In genomic region chr10:81191342-81191982, GRCm38 (mm10) we compare ENCODE assay signal across 8 mouse cellular contexts. TPM values are rescaled to one million over a fixed set of nuclear protein-coding genes. Genes with fewer than 3 reads are reported as not detected.
A peak's percentile ranks its signal among the peaks of the same experiment; 100 is the strongest.
DNase-seq lines count a peak whose midpoint lies in the region; ATAC-seq and TF ChIP-seq lines count a peak whose summit lies in the region.

No protein-coding gene starts in this region.

- no peak overlapping the region for H3K9ac ChIP-seq in forebrain, embryonic 12.5 days
- no peak overlapping the region for H3K9ac ChIP-seq in intestine, embryonic 15.5 days

- whole genome bisulfite sequencing in forebrain, embryonic 12.5 days, result 89% methylated on average over 18 of the region's 18 CpGs
- WGBS in intestine, embryonic 15.5 days, result 88% methylated on average over 18 of the region's 18 CpGs

- intact Hi-C loops in left cerebral cortex, adult 2 months (cut with DNase I), result loop anchor here (5.0 kb wide), 1 partner anchor 76 kb away; the partner anchor contains the start of genes Apba3 and Mrpl54
- intact Hi-C loops in left cerebral cortex, postnatal 14 days (cut with DNase I), result loop anchor here (10.0 kb wide), 1 partner anchor 253 kb away; no protein-coding TSS in a partner anchor

- peaks cover 38% of the 10 kb centered on the region for H3K27me3 ChIP-seq in forebrain, embryonic 12.5 days
- H3K27me3 ChIP-seq in intestine, embryonic 15.5 days (replicated peaks), result peaks cover 16% of the 10 kb centered on the region

- no peak overlapping the region for H3K4me3 ChIP-seq in left cerebral cortex, adult 2 months
- H3K4me3 ChIP-seq in forebrain, embryonic 12.5 days (replicated peaks), result no peak overlapping the region
- H3K4me3 ChIP-seq in intestine, embryonic 15.5 days (replicated peaks), result no peak overlapping the region

- H3K9me3 ChIP-seq in forebrain, embryonic 12.5 days, result no peaks in the 10 kb centered on the region
- H3K9me3 ChIP-seq in intestine, embryonic 15.5 days, result no peaks in the 10 kb centered on the region

- ATAC-seq in forebrain, embryonic 12.5 days (ENCODE audit: low FRiP score), result no peak
- ATAC-seq in intestine, embryonic 15.5 days, result no peak
- peak; percentile 15 for ATAC-seq in megakaryocyte progenitor cell, adult 5-6 weeks (replicated peaks; ENCODE audit: poor library complexity)

- H3K4me2 ChIP-seq in forebrain, embryonic 12.5 days, result peak overlapping the region; percentile 96; the same call in 1 of the 2 replicates
- H3K4me2 ChIP-seq in intestine, embryonic 15.5 days (replicated peaks), result peak overlapping the region; percentile 91

- TF ChIP-seq CTCF in left cerebral cortex, adult 2 months (IDR thresholded peaks at IDR 0.05), result no peak

- DNase-seq in left cerebral cortex, adult 2 months (ENCODE audit: extremely low spot score in 1 of 2, low spot score in 2 of 2), result no peak
- no peak for DNase-seq in left cerebral cortex, postnatal 14 days (ENCODE audit: low spot score in 2 of 2)
- DNase-seq in right cerebral cortex, postnatal 14 days, result no peak
- no peak for DNase-seq in thymus, postnatal 14 days
- DNase-seq in urinary bladder, adult 2 months (ENCODE audit: low spot score), result no peak

- peaks cover 26% of the 10 kb centered on the region for H3K36me3 ChIP-seq in forebrain, embryonic 12.5 days (replicated peaks)
- H3K36me3 ChIP-seq in intestine, embryonic 15.5 days, result peaks cover 15% of the 10 kb centered on the region; the same call in 1 of the 2 replicates

- peak overlapping the region; percentile 94 for H3K27ac ChIP-seq in left cerebral cortex, adult 2 months
- no peak overlapping the region for H3K27ac ChIP-seq in forebrain, embryonic 12.5 days
- peak overlapping the region; percentile 37; the same call in 1 of the 2 replicates for H3K27ac ChIP-seq in intestine, embryonic 15.5 days

- H3K4me1 ChIP-seq in forebrain, embryonic 12.5 days, result peaks cover 24% of the 10 kb centered on the region
- H3K4me1 ChIP-seq in intestine, embryonic 15.5 days (replicated peaks), result peaks cover 25% of the 10 kb centered on the region

RNA-seq across cellular contexts. Expression of gene 4930442H23Rik, which starts 7.8 kb away (rescaled TPM):
- total RNA-seq in left cerebral cortex, adult 2 months (2021), result not detected
- total RNA-seq in left cerebral cortex, postnatal 14 days (2021), result not detected
- polyA plus RNA-seq in forebrain, embryonic 12.5 days (2016; fragmentation: Nextera tagmentation; extraction: Ambion mirVana), result not detected in 2 replicates
- polyA plus RNA-seq in intestine, embryonic 15.5 days (2015; fragmentation: Nextera tagmentation; extraction: Ambion mirVana), result 0.13 and 0.15 TPM in 2 replicates
- not detected in 2 replicates for total RNA-seq in megakaryocyte progenitor cell, adult 5-6 weeks (2015)
- total RNA-seq in megakaryocyte progenitor cell, adult 5-6 weeks (2017), result not detected in 2 replicates
- not detected in 2 replicates for polyA plus RNA-seq in urinary bladder, adult 2 months (2012; rRNA removed)

RNA-seq across cellular contexts. Expression of gene Dapk3, which starts 8.7 kb away (rescaled TPM):
- 10 to 100 TPM; 74.6 to 89.4 TPM for total RNA-seq in left cerebral cortex, adult 2 months (2021)
- total RNA-seq in left cerebral cortex, postnatal 14 days (2021), result 10 to 100 TPM; 72.2 to 73.3 TPM
- 62.8 and 67.4 TPM in 2 replicates for polyA plus RNA-seq in forebrain, embryonic 12.5 days (2016; fragmentation: Nextera tagmentation; extraction: Ambion mirVana)
- polyA plus RNA-seq in intestine, embryonic 15.5 days (2015; fragmentation: Nextera tagmentation; extraction: Ambion mirVana), result 56.6 and 62.7 TPM in 2 replicates
- total RNA-seq in megakaryocyte progenitor cell, adult 5-6 weeks (2015), result 15.5 and 17.2 TPM in 2 replicates
- 37.2 and 54.7 TPM in 2 replicates for total RNA-seq in megakaryocyte progenitor cell, adult 5-6 weeks (2017)
- polyA plus RNA-seq in urinary bladder, adult 2 months (2012; rRNA removed), result 58.2 and 61.1 TPM in 2 replicates

RNA-seq across cellular contexts. Expression of gene Nmrk2, which starts 10.4 kb away (rescaled TPM):
- under 1 TPM in 1 of 2 experiments, not detected in 1; 0.42 TPM for total RNA-seq in left cerebral cortex, adult 2 months (2021)
- total RNA-seq in left cerebral cortex, postnatal 14 days (2021), result under 1 TPM in 1 of 2 experiments, not detected in 1; 0.17 TPM
- polyA plus RNA-seq in forebrain, embryonic 12.5 days (2016; fragmentation: Nextera tagmentation; extraction: Ambion mirVana), result not detected in 2 replicates
- polyA plus RNA-seq in intestine, embryonic 15.5 days (2015; fragmentation: Nextera tagmentation; extraction: Ambion mirVana), result 0.14 TPM in 1 of 2 replicates, not detected in the other
- total RNA-seq in megakaryocyte progenitor cell, adult 5-6 weeks (2015), result not detected in 2 replicates
- total RNA-seq in megakaryocyte progenitor cell, adult 5-6 weeks (2017), result not detected in 2 replicates
- not detected in 2 replicates for polyA plus RNA-seq in urinary bladder, adult 2 months (2012; rRNA removed)

RNA-seq across cellular contexts. Expression of gene Eef2, which starts 15.0 kb away (rescaled TPM):
- 100 to 1,000 TPM; 884 to 901 TPM for total RNA-seq in left cerebral cortex, adult 2 months (2021)
- total RNA-seq in left cerebral cortex, postnatal 14 days (2021), result 100 to 1,000 TPM; 936 to 941 TPM
- 518 and 540 TPM in 2 replicates for polyA plus RNA-seq in forebrain, embryonic 12.5 days (2016; fragmentation: Nextera tagmentation; extraction: Ambion mirVana)
- 515 and 540 TPM in 2 replicates for polyA plus RNA-seq in intestine, embryonic 15.5 days (2015; fragmentation: Nextera tagmentation; extraction: Ambion mirVana)
- total RNA-seq in megakaryocyte progenitor cell, adult 5-6 weeks (2015), result 526 and 599 TPM in 2 replicates
- 1,508 and 1,553 TPM in 2 replicates for total RNA-seq in megakaryocyte progenitor cell, adult 5-6 weeks (2017)
- 1,109 and 1,486 TPM in 2 replicates for polyA plus RNA-seq in urinary bladder, adult 2 months (2012; rRNA removed)

RNA-seq across cellular contexts. Expression of gene Pias4, which starts 23.7 kb away (rescaled TPM):
- total RNA-seq in left cerebral cortex, adult 2 months (2021), result 10 to 100 TPM; 26.7 to 32.0 TPM
- 10 to 100 TPM; 23.7 to 29.9 TPM for total RNA-seq in left cerebral cortex, postnatal 14 days (2021)
- polyA plus RNA-seq in forebrain, embryonic 12.5 days (2016; fragmentation: Nextera tagmentation; extraction: Ambion mirVana), result 51.6 and 52.9 TPM in 2 replicates
- 47.2 and 58.4 TPM in 2 replicates for polyA plus RNA-seq in intestine, embryonic 15.5 days (2015; fragmentation: Nextera tagmentation; extraction: Ambion mirVana)
- 9.4 and 10.0 TPM in 2 replicates for total RNA-seq in megakaryocyte progenitor cell, adult 5-6 weeks (2015)
- total RNA-seq in megakaryocyte progenitor cell, adult 5-6 weeks (2017), result 9.4 and 9.8 TPM in 2 replicates
- polyA plus RNA-seq in urinary bladder, adult 2 months (2012; rRNA removed), result 12.5 and 17.9 TPM in 2 replicates
